Mouse (Mus musculus) heart, postnatal 0 days (tissue): ENCODE data around the gene Arrdc3. TPM values are rescaled to one million over a fixed set of nuclear protein-coding genes. Genes with fewer than 3 reads are reported as not detected.

Source experiments
- ATAC-seq: fragments of 200-750 bp; cut with Nextera tagmentation; 2 replicates; pipeline ENCODE4 v1.8.0; 2017; ENCODE audit warnings: low read depth, moderate number of reproducible peaks, moderate library complexity; ENCODE audit not compliant: insufficient read depth
- DNase-seq: peaks from one replicate; pipeline ENCODE4 v3.0.0-alpha.2; 2016; ENCODE audit warnings: low spot score
- H3K27ac ChIP-seq: fragments of 300-500 bp; sonication (generic); 2 replicates; pipeline ENCODE4 v1.5.1; 2014; ENCODE audit warnings: low read depth, mild to moderate bottlenecking
- H3K27me3 ChIP-seq: fragments of 300-500 bp; sonication (generic); 2 replicates; pipeline ENCODE4 v1.6.1; 2014; ENCODE audit warnings: low read length, mixed read lengths; ENCODE audit not compliant: control insufficient read depth, insufficient read depth
- H3K36me3 ChIP-seq: fragments of 300-500 bp; sonication (generic); replicated peaks from 2 replicates; pipeline ENCODE4 v1.6.1; 2014; ENCODE audit warnings: low read length, mixed read lengths; ENCODE audit not compliant: control insufficient read depth, insufficient read depth
- H3K4me1 ChIP-seq: fragments of 300-500 bp; sonication (generic); 2 replicates; pipeline ENCODE4 v1.6.1; 2014; ENCODE audit warnings: antibody characterized with exemption; ENCODE audit not compliant: control insufficient read depth, insufficient read depth
- H3K4me2 ChIP-seq: fragments of 300-500 bp; sonication (generic); 2 replicates; pipeline ENCODE4 v1.6.1; 2014; ENCODE audit warnings: low read depth, mild to moderate bottlenecking, low read length, moderate library complexity
- H3K4me3 ChIP-seq: fragments of 300-500 bp; sonication (generic); 2 replicates; pipeline ENCODE4 v1.5.1; 2014; ENCODE audit warnings: low read depth, low read length
- H3K9ac ChIP-seq: fragments of 300-500 bp; sonication (generic); replicated peaks from 2 replicates; pipeline ENCODE4 v1.6.1; 2014; ENCODE audit warnings: low read depth, low read length, mixed read lengths
- H3K9me3 ChIP-seq: fragments of 300-500 bp; sonication (generic); replicated peaks from 2 replicates; pipeline ENCODE4 v1.6.1; 2016; ENCODE audit warnings: low read length; ENCODE audit not compliant: control insufficient read depth
- CTCF ChIP-seq: IDR thresholded peaks from 2 replicates; pipeline ENCODE4 v1.5.1; 2016; ENCODE audit warnings: antibody characterized with exemption, control low read depth, low read depth
- EP300 ChIP-seq: IDR thresholded peaks from 2 replicates; pipeline ENCODE4 v1.6.1; 2016; ENCODE audit warnings: antibody characterized with exemption, low read depth
- WGBS: fragments of 180-500 bp; shearing (Covaris S2); extraction: QIAGEN DNeasy Blood & Tissue Kit; methylation state at CpG from one replicate; pipeline ENCODE4 v1.1.7; 2014; 5-methylcytosine and 5-hydroxymethylcytosine counted together
- polyA plus RNA-seq: library from polyadenylated mRNA; unstranded; fragments of >200 nt; fragmentation: Nextera tagmentation; extraction: Ambion mirVana; gene quantifications from 2 replicates; pipeline ENCODE4 v1.2.1, GENCODE M21; 2015
- total RNA-seq: library from RNA; depleted of rRNA; stranded (reverse); fragments of >200 nt; gene quantifications from 2 replicates; pipeline ENCODE4 v1.2.3, GENCODE M21; 2014; ENCODE audit warnings: low replicate concordance

The Arrdc3 gene
- total and polyA plus RNA-seq, 2 experiments from 2014 or later, result 36.9 to 87.3 TPM

DNA sequence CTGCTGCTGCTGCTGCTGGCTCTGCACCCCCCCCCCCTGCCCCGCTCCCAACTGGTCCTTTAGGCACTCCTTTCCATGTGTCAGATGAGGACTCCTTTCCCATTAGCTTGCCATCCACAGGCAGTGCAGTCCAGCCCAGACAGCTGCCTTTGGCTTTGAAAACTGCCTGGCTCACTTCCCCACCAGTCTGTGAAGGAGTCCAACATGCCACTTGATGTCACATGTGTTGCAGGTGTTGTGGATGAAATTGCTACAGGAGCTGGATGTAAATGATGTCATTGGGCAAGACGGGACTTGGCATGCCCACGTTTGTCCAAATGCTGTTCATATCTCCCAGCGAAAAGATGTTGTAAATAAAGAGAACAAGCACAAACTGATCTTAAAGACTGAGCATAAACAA is 56.0 kb downstream of the Arrdc3 start:
- no peaks in the 10 kb centered on the region for H3K9me3 ChIP-seq
- H3K4me3 ChIP-seq, result no peak overlapping the region
- no peaks in the 10 kb centered on the region for H3K36me3 ChIP-seq
- ATAC-seq (peak; percentile 42; the same call in 1 of the 2 replicates), DNase-seq (no peak)
- no peak overlapping the region for H3K4me2 ChIP-seq
- H3K4me1 ChIP-seq, result peaks cover 18% of the 10 kb centered on the region; the same call in 1 of the 2 replicates
- no peak overlapping the region for H3K27ac ChIP-seq
- H3K9ac ChIP-seq, result no peak overlapping the region
- no peak for TF ChIP-seq CTCF
- TF ChIP-seq EP300, result no peak
- 56% methylated on average over 4 of the region's 4 CpGs for WGBS
- H3K27me3 ChIP-seq, result no peaks in the 10 kb centered on the region

DNA sequence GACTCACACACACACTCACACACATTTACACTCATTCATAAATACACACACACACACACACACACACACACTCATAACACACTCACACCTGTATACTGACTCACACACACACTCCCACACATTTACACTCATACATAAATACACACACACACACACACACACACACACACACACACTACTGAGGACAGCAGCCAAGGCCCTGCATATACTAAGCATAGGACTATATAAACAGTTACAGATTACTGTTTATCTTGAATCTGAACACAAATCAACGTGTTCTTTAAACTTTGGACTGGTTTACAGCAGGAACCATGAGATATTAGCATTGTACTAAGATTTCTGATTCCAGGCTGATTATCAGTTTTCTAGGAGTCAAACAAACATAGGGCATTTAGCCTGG is 56.7 kb downstream of the Arrdc3 start:
- 38% methylated on average over 1 of the region's 1 CpGs for WGBS
- Histone ChIP-seq H3K27ac (no peak overlapping the region), H3K4me3 (no peak overlapping the region)

DNA sequence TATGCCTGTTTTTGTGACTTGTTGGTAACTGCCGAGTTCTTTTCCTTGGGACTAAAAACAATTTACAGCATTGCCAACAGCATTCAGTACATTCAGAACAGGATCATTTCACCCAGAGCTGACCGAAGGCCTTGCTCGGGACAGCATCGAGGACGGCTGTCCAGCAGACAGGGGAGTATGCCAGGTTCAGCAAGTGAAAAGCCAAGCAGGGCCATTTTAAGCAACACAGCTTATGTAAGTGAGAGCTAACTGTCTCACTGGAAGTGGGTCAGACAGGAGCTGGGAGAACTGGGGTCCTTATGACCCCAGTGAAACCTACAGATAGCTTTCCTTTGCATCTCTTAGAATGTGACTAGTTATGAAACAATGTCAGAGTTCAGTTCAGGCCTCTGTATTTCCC is 57.2 kb downstream of the Arrdc3 start:
- peaks cover 18% of the 10 kb centered on the region; the same call in 1 of the 2 replicates for H3K4me1 ChIP-seq
- peak overlapping the region; percentile 51 for H3K27ac ChIP-seq
- H3K4me2 ChIP-seq, result no peak overlapping the region
- 55% methylated on average over 5 of the region's 5 CpGs for WGBS
- no peaks in the 10 kb centered on the region for H3K9me3 ChIP-seq
- no peaks in the 10 kb centered on the region for H3K36me3 ChIP-seq
- TF ChIP-seq CTCF (no peak), EP300 (no peak)
- no peak overlapping the region for H3K4me3 ChIP-seq
- DNase-seq (no peak), ATAC-seq (0 out of 2 replicates have a peak, but pooled peaks have one; percentile 25)
- H3K27me3 ChIP-seq, result no peaks in the 10 kb centered on the region
- no peak overlapping the region for H3K9ac ChIP-seq

More for the DNA sequence above, 56.7 kb downstream of the Arrdc3 start:
- TF ChIP-seq CTCF (no peak), EP300 (no peak)
- Histone ChIP-seq H3K36me3 (no peaks in the 10 kb centered on the region), H3K4me2 (no peak overlapping the region), H3K9ac (no peak overlapping the region), H3K27me3 (no peaks in the 10 kb centered on the region), H3K9me3 (no peaks in the 10 kb centered on the region), H3K4me1 (peaks cover 18% of the 10 kb centered on the region; the same call in 1 of the 2 replicates)
- ATAC-seq, result no peak
- DNase-seq, result no peak

DNA sequence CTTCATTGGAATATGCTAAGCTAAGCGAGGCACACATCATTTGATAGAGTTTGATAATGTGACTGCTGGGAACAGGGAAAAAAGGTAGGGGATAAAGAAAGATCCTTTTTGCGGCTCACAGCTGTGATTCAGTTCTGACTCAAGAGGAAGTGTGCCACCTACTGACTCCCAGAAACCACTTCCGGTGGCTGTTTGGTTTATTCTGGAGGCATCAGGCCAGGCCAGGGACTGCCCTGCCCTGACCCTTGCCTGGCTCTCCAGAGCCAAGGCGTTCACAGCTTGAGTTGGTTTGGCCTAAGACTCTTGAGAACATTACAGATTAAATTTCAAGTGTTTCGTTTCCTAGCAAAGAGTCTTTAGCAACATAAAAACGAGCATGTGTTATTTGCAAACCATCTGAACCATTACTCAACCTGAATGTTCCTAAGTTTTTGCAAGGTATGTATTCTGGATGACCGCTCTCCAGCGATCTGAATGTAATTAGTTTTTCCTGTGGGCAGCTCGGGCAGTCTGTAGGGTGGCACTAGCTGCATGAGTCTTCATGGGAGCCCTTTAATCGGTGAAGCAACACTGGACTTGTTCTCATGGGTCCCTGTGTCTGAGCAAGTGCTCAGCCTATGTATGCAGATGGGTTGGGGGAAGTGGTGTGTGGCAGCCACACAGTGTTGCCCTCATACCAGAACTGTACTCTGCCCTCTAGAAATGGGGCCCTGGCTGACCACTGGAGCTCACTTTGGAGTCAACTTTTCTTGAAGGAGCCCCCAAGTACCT is 57.9 kb downstream of the Arrdc3 start:
- peak; percentile 65; the same call in 1 of the 2 replicates for ATAC-seq
- peak overlapping the region; percentile 51 for H3K27ac ChIP-seq
- H3K4me2 ChIP-seq, result no peak overlapping the region
- no peaks in the 10 kb centered on the region for H3K36me3 ChIP-seq
- no peak overlapping the region for H3K9ac ChIP-seq
- TF ChIP-seq EP300 (no peak), CTCF (0 out of 2 replicates have a peak, but pooled peaks have one; percentile 26)
- no peaks in the 10 kb centered on the region for H3K27me3 ChIP-seq
- 66% methylated on average over 10 of the region's 10 CpGs for WGBS
- H3K9me3 ChIP-seq, result no peaks in the 10 kb centered on the region
- peaks cover 18% of the 10 kb centered on the region; the same call in 1 of the 2 replicates for H3K4me1 ChIP-seq
- no peak overlapping the region for H3K4me3 ChIP-seq
- DNase-seq, result peak; percentile 31

DNA sequence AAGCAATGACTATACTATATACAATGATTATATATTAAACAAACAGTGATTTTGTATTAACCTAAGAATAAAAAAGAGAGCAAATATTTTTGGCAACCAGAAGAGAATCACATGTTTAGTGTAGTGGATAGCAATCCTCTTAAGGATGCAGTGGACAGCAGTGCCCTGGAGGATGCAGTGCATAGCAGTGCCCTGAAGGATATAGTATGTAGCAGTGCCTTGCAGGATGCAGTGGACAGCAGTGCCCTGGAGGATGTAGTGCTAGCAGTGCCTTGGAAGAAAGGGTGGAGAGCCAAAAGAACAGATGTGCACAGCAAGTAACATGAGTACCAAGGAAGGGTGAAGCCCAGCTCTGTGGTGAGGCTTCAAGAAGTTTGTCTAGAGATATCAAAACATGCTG is 61.3 kb downstream of the Arrdc3 start:
- ATAC-seq (no peak), DNase-seq (no peak)
- Histone ChIP-seq H3K36me3 (no peaks in the 10 kb centered on the region), H3K27ac (no peak overlapping the region), H3K4me1 (peaks cover 14% of the 10 kb centered on the region; the same call in 1 of the 2 replicates), H3K4me2 (no peak overlapping the region), H3K9me3 (no peaks in the 10 kb centered on the region), H3K4me3 (no peak overlapping the region), H3K9ac (no peak overlapping the region), H3K27me3 (no peaks in the 10 kb centered on the region)
- TF ChIP-seq EP300 (no peak), CTCF (no peak)
